Mouse (Mus musculus) left cerebral cortex, postnatal 36 days (tissue): Measurements from ENCODE around the gene Sycn. TPM values are rescaled to one million over a fixed set of nuclear protein-coding genes. Genes with fewer than 3 reads are reported as not detected.
A peak's percentile ranks its signal among the peaks of the same experiment; 100 is the strongest.
"Not testable (repeated sequence)": the region's sequence is repeated elsewhere in the genome, so short reads cannot be mapped to it uniquely, and the experiment has no call there.

ENCODE experiments used
- DNase-seq, 2 experiments: peaks; one replicate each; pipeline ENCODE4 v3.0.0; 2021 to 2022; ENCODE audit warnings: low spot score in 2 of 2, mixed read lengths in 1 of 2
- intact Hi-C: fragments of 180-260 bp; cut with DNase I; formaldehyde crosslinking; loops from one replicate; pipeline ENCODE4 v1.15.1; 2025
- total RNA-seq, 2 experiments: library from RNA; stranded (reverse); gene quantifications; 2 replicates each; pipeline ENCODE4 v1.2.3; 2021

The Sycn gene
- total RNA-seq: not detected

DNA sequence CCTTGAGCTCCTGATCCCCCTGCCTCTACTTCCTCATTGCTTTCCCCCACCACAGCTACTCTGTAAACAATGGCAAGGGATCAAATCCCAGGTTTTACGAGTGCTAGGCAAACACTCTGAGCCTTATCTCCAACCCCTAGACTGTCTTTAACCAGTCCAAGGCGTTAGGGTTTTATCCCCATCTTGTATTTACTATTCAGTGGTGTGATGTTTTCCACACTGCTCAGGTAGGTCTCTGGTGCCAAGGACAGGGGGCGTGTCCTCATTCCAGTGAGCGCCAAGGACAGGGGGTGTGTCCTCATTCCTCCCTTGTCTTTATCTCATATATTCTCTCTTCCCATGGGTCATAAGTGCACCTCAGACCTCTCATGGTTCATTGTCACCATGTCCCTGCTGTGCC, at the start of gene Sycn:
Gene Sycn, plus strand, starts transcription at position 360 of the 400 bp plus-strand sequence.
- no peak for DNase-seq
- intact Hi-C loops: no loop called here

DNA sequence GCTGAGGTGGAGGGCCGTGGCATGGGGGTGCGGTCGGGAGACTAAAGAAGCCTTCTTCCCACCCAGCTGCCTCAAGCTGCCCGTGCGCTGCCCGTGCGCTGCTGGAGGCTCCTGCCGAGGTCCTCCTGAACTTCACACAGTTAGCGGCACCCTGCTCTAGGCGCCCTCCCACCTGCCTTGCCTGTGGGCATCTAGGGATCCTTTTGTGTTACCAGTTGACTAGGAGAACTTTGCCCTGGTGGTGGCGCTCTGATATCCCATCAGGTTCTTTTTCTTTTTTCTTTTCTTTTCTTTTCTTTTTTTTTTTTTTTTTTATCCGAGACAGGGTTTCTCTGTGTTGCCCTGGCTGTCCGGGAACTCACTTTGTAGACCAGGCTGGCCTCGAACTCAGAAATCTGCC, 49.8 kb upstream of the Sycn start:
- intact Hi-C loops: loop anchor here (5.0 kb wide), 1 partner anchor 36 kb away; no protein-coding TSS in a partner anchor
- no peak for DNase-seq

DNA sequence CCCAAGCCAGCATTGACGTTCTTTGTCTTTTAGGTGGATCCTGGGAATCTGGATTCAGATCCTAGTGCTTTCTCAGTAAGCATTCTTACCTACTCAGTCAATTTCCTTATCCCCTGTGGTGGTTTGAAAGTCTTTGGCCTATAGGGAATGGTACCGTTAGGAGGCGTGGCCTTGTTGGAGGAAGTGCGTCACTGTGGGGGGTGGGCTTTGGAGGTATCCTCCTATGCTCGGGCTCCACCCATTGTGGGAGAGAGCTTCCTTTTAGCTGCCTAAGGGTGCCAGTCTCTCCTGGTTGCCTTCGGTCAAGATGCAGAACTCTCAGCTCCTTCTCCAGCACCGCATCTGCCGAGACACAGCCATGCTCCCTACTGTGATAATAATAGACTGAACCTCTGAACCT, 48.4 kb upstream of the Sycn start:
- intact Hi-C loops: loop anchor here (5.0 kb wide), 1 partner anchor 35 kb away; no protein-coding TSS in a partner anchor
- no peak for DNase-seq

DNA sequence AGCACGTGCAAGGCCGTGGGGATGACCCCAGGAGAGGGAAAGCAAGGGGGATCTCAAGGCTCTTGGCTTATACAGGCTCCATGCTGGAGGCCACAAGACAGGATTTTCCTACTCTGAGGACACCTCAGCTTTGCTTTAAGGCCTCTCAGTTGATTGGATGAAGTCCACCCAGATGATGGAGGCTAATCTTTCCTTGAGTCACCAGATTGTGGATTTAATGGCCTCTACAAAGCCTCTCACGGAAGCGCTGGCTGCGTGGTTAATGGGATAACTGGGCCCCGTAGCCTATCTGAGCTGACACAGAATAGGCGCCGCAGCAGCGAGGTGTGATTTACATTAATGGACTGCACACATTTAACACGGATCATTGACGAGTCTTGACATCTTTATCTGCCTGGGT, 45.3 kb upstream of the Sycn start:
- intact Hi-C loops: no loop called here
- DNase-seq: no peak

DNA sequence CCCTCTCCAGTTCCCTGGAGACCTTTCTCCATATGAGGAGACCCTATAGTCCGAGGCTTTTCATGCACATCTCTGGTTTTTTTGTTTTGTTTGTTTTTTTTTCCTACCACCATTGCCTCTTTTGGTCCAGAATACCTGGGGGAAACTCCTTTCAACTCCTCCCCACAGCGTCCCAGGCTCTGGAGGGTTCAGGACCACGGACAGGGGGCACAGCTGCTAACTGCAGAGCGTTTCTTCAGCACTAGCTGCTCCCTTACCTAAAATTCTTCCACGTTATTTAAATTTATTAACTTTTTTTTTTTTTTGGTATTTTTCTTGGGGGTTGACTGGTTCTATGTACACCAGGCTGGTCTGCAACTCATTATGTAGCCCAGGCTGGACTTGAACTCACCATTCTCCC, 35.1 kb upstream of the Sycn start:
- DNase-seq: no peak
- intact Hi-C loops: no loop called here

DNA sequence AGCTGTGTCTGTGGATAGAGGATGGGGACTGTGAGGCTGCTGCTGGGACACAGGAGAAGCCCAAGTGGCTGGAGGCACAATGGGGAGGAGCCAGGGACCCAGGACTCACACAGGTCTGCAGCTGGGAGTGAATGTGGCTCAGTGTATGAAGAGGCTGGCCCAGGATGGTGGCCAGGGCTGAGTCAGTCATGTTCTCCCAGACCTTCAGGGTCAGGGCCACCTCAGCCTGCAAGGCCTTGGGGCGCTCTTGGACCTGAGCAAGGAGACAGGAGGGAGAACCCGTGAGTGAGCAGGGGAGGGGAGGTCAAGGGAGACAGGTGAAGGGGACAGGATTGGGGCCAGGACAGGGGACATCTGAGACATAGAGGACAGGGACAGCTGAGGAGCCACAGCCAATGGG, 31.6 kb upstream of the Sycn start:
- DNase-seq, intact Hi-C loops: not testable (repeated sequence)

DNA sequence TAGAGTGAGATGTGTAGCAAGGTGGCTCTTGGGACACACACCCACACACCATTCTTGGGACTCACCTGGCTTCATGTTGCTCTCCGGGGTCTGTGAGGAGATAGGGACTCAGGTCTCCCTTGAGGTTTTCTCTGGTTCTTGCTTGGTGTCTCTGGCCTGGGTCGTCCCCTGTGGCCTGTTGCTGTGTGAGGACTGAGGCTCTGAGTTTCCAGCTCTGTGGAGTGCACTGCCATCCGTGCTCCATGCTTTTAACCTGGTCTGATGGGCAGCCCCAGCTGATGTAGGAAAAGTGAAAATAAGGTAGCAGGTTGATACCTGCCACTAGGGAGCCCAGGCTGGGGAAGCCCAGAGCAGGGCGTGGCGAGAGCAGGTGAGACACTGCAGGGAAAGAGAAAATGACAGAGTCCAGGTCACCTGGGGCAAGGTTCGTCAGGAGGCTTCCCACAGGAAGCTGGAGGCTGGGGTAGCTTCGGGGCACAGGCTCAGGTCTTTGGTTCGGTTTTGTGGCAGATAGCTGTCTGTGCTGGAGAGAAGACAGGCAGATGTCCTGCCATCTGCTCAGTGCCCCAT, 30.2 kb upstream of the Sycn start, which contains the start of gene Ifnl2:
Gene Ifnl2, minus strand, starts transcription at position 51 of the 570 bp plus-strand sequence.
- intact Hi-C loops, DNase-seq: not testable (repeated sequence)

DNA sequence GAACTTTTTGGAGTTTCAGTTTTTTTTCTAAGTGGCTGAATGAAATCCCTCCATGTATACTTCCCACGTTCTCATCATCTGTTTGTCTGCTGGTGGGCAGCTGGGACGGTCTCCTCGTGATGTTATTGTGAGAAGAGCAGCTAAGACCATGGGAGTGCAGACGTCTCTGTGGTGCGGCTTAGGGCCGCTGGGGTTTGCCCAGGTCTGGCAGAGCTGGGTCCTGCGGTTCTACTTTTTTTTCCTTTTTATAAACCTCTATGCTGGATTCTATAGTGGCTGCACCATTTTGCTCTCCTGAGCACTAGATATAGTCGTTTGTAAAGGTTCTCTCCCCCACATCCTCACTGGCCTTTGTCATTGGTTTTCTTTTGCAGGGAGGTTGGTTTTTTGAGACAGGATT, 29.2 kb upstream of the Sycn start:
- intact Hi-C loops: no loop called here
- no peak for DNase-seq

DNA sequence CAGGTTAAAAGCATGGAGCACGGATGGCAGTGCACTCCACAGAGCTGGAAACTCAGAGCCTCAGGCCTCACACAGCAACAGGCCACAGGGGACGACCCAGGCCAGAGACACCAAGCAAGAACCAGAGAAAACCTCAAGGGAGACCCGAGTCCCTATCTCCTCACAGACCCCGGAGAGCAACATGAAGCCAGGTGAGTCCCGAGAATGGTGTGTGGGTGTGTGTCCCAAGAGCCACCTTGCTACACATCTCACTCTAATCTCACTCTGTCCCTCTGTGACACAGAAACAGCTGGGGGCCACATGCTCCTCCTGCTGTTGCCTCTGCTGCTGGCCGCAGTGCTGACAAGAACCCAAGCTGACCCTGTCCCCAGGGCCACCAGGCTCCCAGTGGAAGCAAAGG, 18.1 kb upstream of the Sycn start, which contains the start of gene Ifnl3:
Gene Ifnl3, plus strand, starts transcription at position 301 of the 400 bp plus-strand sequence.
- DNase-seq, intact Hi-C loops: not testable (repeated sequence)

DNA sequence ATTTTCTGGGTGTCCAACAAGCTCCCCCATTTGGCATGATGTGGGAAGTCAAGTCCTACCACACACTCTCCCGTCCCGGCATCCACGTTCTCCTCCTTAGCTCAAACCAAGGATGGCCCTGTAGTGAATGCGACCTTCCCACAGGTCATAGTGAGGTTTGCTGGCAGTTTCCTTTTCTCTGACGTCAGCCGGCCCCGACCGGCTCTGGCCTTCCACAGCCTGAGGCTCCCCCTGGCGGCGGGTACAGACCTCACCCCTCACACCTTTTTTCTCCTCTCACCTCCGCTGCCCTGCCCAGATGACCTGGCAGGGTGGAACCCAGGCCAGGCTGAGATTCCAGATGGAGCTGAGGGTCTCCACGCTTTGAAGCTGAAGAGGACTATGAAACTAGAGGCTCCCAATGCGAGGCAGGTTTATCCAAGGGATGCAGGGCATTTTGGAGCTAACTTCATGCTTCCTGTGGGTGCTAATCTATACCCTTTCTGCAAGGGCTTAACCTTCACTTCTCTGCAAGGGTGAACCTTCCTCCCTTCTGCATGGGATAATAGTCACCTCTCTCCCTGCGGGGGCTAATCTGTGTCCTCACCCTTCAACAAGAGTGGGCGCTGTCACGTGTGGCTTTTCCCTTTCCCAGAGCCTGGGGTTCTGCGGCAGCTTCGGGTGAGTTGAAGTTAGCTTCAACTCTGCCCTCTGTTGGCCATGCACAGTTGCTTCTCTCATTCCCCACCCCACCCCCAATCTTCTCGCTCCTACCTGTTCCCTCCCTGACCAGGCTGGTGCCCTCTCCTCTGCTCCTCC, 12.6 kb upstream of the Sycn start:
- peak; percentile 49 to 52 for DNase-seq
- intact Hi-C loops: loop anchor here (2.0 to 5.0 kb wide), 2 partner anchors 36 to 81 kb away; no protein-coding TSS in a partner anchor

DNA sequence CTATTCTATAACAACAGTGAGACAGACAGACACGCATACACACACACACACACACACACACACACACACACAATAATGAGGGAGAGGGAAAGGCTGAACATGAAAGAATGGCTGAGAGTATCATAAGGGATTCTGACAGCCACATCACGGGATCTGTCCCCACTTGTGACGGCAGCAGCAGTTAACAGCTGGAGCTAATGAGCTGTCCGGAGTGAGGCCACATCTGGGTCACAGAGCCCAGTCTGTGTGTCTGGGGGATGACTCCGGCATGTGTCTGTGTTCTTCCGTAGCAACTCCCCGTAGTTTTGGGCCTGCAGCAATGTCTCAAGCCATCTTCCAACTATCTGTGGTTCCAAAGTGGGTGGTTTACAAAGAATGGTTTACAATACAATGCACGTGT, 8.7 kb upstream of the Sycn start:
- no peak for DNase-seq
- intact Hi-C loops: no loop called here

DNA sequence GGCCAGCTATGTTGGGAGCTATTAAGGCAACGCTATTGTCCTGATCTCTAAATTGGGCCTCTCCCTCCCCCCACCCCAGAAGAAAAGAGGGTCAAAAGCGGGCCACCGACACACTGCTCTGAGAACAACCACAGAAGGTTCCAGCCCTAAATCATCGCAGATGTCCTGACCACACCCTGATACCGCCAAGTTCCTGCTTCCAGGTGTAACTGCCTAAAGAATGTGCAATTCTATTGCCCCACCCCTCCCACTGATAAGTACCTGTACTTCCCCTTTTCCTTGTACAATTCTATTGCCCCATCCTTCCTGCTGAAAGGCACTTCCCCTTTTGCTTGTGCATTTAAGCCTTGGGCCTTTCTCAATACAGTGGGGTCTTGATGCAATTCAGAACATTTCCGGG, 1.8 kb upstream of the Sycn start:
- intact Hi-C loops, DNase-seq: not testable (repeated sequence)

DNA sequence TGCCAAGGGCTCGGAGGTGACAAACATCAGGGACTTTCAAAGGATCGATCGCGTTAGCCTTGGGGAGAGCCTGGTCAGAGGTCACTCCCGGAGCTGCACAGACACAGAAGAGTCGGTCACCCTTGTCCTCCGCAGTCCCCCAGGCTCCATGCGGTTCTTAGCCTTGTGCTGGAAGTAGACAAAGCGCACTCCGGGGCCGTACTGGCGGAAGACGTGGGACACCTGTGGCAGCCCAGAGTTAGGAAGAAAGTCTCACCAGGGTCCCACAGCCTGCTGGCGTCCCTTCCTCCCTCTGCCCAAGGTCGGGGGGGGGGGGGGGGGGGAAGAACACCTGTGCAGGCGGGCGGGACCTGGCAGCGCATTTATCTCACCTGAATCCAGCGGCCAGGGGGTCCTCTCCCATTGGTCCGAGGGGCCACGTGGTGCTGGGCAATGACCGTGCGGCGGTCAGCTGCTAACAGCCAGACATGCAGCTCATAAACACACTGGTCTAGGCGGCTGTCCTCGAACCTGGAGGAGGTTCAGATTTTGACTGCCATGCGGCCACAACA, 3.4 kb downstream of the Sycn start:
- DNase-seq: no peak
- intact Hi-C loops: no loop called here

DNA sequence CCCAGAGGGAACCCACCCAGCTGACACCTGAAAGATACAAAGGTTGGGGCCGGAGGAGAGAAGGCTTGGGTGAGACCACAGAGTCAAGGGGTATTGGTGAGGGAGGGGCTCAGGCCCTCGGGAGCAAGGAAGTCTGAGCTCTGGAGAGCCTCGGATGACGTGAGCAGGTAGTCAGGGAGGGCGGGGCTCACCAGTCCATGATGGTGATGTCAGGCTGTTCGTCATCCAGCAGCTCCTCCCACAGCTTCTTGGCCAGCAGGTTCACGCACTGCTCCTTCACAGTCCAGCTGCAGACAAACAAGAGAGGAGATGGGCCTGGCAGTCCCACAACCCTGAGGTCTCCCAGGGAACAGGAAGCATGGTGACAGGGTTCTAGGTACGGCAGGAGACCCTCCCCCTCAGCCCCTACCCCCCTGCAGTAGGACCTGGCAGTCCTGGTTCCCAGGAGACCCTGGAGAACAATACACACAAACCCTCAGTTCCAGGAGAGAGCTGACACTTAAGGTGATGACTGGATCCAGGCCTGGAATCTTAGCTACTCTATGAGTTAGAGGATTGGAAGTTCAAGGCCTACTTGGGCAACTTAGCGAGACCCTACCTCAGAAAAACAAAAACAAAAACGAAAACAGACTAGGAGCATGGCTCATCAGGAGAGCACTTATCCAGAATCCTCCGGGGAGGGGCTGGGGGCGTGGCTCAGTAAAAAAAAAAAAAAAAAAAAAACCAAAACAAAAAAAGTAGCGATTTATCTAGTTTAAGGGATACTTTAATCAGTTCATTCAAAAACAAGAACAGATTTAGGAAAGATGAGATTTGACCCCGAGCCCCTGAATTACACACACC, 4.6 kb downstream of the Sycn start:
- intact Hi-C loops: no loop called here
- no peak for DNase-seq

DNA sequence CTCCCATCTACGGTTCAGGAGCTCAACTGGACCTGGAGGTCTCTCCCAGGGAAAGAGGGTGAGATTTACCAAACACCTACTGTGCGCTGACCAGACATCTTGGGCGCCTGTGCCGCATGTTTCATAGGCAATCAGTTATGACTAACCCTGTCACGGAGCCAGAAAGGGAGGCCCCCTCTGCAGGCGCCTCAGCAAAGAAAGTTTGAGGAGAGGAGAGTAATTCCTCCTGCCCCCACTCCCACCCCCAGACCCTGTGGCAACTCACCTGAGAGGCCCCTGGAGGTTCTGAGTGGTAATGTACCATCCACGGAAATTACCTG, 5.2 kb downstream of the Sycn start:
- no peak for DNase-seq
- intact Hi-C loops: no loop called here

DNA sequence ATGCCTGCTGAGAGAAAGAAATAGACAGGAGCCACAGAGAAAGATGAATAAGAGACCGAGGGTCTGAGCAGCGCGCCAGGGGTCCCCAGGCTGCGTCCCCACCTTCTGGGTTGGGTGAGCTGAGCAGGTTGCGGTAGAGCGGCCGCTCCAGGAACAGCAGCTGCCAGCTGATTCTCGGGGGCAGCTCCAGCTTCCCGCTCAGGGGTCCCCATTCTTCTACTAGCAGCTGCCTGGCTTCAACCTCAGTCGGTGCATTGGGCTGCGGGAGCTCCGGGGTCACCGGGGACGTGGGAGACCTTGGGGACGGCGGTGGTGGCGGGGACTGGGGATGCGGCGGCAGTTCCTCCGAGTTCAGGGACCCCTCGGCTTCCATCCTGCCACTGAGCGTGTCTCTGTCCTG, 6.0 kb downstream of the Sycn start:
- intact Hi-C loops: no loop called here
- no peak for DNase-seq

DNA sequence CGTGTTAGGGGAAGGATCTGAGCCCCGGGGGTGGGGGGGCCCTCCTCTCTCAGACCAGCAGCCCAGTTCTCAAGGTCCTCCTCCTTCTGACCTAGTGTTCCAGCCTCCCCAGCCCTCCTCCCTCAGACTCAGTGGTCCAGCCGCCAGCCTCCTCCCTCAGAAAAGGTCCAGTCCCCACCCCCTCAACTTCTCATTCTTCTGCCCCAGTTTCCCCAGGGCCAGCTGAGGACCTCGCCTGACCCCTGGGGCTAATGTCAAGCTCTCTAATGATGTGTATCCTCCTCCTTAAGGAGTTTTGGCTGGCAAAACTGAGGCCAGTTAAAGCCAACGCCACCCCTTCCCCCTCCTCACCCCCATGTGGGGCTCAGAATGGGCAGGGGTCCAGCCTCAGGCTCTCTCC, 6.5 kb downstream of the Sycn start, which contains the start of gene Nccrp1:
Gene Nccrp1, minus strand, starts transcription at position 101 of the 400 bp plus-strand sequence.
- no peak for DNase-seq
- intact Hi-C loops: no loop called here

DNA sequence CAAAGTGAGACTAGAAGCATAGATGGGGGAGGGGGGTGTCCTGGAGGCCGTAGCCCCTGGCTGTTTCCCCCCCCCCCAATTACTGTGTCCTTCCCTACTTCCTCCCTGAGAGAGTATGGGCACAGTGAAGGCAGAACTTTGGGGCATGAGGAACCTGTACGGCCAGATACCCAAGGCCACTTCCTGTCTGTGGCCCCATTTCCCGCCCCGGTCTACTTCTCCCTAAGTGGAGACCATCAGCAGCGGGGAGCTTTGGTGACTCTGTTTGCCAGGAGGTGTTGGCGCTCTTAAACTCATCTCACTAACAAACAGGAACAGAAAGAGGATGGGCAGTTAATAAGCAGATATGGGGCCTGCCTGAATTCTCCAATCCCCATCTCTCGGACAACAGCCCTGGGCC, 6.9 kb downstream of the Sycn start:
- no peak for DNase-seq
- intact Hi-C loops: no loop called here

DNA sequence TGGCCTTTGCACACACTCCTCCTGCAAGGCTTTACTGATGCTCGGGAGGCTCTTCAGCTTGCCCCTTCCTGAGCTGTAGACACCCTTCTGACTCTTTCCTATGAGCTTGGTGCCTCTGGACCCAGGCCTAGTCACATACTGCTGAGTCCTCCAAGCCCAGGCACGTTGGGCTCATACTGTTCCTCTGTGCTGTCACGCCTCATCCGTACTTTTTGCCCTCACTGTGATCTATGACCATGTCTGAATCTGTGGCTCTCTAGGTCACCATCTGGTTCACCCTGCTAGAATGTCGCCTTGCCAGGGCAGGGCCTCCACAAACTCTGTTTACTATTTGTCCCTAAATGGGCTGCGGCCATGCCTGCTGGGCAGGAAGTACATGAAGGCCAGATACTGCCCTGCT, 12.4 kb downstream of the Sycn start:
- no peak for DNase-seq
- intact Hi-C loops: no loop called here

DNA sequence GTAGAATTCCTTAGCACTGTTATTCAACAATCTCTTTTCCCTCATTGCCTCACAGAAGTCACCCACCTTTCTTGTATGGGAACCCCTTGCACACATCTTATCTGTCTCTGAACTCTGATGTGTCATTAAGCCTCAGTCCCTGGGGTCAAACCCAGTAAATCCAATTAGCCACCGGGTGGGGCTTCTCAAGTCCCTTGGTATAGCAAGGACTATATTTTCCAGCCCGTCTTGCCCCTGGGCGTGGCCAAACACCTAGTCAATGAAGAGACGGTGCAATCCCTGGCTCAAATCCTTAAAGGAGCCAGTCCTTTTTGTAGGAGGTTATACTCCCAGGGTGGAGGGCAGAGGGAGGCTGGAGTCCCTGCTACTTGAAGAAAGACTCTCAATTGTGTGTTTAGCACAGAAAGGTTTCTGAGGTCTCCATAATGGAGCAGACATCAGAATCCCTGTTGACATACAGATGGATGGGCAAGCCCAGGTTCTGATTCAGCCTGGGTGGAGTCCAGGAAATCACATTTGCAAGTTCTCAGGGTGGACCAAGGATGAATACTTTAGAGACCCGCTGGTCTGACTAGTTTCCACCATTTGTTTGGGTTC, 15.4 kb downstream of the Sycn start:
- DNase-seq: no peak
- intact Hi-C loops: no loop called here
